ENCODE assay signal across 8 mouse cellular contexts in genomic region chrX:142682176-142682820, GRCm38 (mm10). TPM values are rescaled to one million over a fixed set of nuclear protein-coding genes. Genes with fewer than 3 reads are reported as not detected.
DNase-seq lines count a peak whose midpoint lies in the region; ATAC-seq and TF ChIP-seq lines count a peak whose summit lies in the region.

No protein-coding gene starts in this region.

- 0 out of 2 replicates have a peak, but pooled peaks cover 2% of the 10 kb centered on the region for H3K9me3 ChIP-seq in megakaryocyte, embryonic 14.5 days
- H3K9me3 ChIP-seq in limb, embryonic 15.5 days: no peaks in the 10 kb centered on the region
- no peaks in the 10 kb centered on the region for H3K9me3 ChIP-seq in midbrain, postnatal 0 days (ENCODE audit: low read length)

- TF ChIP-seq CTCF in cortical plate, adult 2 months (IDR thresholded peaks at IDR 0.05; ENCODE audit: extremely low read depth, insufficient read depth, low read length): no peak
- TF ChIP-seq CTCF in midbrain, postnatal 0 days (IDR thresholded peaks at IDR 0.05): no peak

- H3K27ac ChIP-seq in cortical plate, adult 2 months (ENCODE audit: insufficient read depth, low read length): no peak overlapping the region
- peak overlapping the region; percentile 95 for H3K27ac ChIP-seq in limb, embryonic 15.5 days
- H3K27ac ChIP-seq in midbrain, postnatal 0 days (ENCODE audit: low read depth, low read length): no peak overlapping the region

- 19% methylated on average over 28 of the region's 28 CpGs for WGBS in limb, embryonic 15.5 days
- 19% methylated on average over 28 of the region's 28 CpGs for WGBS in midbrain, postnatal 0 days

- peaks cover 23% of the 10 kb centered on the region for H3K36me3 ChIP-seq in megakaryocyte, embryonic 14.5 days (replicated peaks; ENCODE audit: low read length)
- no peaks in the 10 kb centered on the region for H3K36me3 ChIP-seq in limb, embryonic 15.5 days
- H3K36me3 ChIP-seq in midbrain, postnatal 0 days (ENCODE audit: insufficient read depth, low read length): no peaks in the 10 kb centered on the region

- peak overlapping the region; percentile 94 for H3K4me3 ChIP-seq in megakaryocyte, embryonic 14.5 days (replicated peaks)
- peak overlapping the region; percentile 92 for H3K4me3 ChIP-seq in cortical plate, adult 2 months (ENCODE audit: insufficient read depth, low read length)
- H3K4me3 ChIP-seq in limb, embryonic 15.5 days: peak overlapping the region; percentile 57
- peak overlapping the region; percentile 59 for H3K4me3 ChIP-seq in midbrain, postnatal 0 days (ENCODE audit: low read depth, low read length)

- H3K27me3 ChIP-seq in megakaryocyte, embryonic 14.5 days (replicated peaks): peaks cover 15% of the 10 kb centered on the region
- H3K27me3 ChIP-seq in limb, embryonic 15.5 days: peaks cover 18% of the 10 kb centered on the region
- peaks cover 8% of the 10 kb centered on the region; the same call in 1 of the 2 replicates for H3K27me3 ChIP-seq in midbrain, postnatal 0 days (ENCODE audit: insufficient read depth, low read length)

- H3K4me1 ChIP-seq in megakaryocyte, embryonic 14.5 days: peaks cover 56% of the 10 kb centered on the region
- H3K4me1 ChIP-seq in cortical plate, adult 2 months (ENCODE audit: control insufficient read depth, insufficient read depth, low read length): 0 out of 2 replicates have a peak, but pooled peaks cover 2% of the 10 kb centered on the region
- H3K4me1 ChIP-seq in limb, embryonic 15.5 days: peaks cover 5% of the 10 kb centered on the region
- no peaks in the 10 kb centered on the region for H3K4me1 ChIP-seq in midbrain, postnatal 0 days (ENCODE audit: insufficient read depth, low read length)

- TF ChIP-seq POLR2A in cortical plate, adult 2 months (IDR thresholded peaks at IDR 0.05; ENCODE audit: extremely low read depth, insufficient read depth, low read length): no peak

- H3K4me2 ChIP-seq in limb, embryonic 15.5 days: peak overlapping the region; percentile 52
- peak overlapping the region; percentile 68 for H3K4me2 ChIP-seq in midbrain, postnatal 0 days (ENCODE audit: low read depth, low read length, poor library complexity, severe bottlenecking)

- ATAC-seq in megakaryocyte, adult 5-6 weeks (ENCODE audit: poor library complexity, severe bottlenecking): no peak
- no peak for ATAC-seq in limb, embryonic 15.5 days (ENCODE audit: insufficient number of reproducible peaks, low FRiP score, low TSS enrichment, low read depth)
- ATAC-seq in midbrain, postnatal 0 days (ENCODE audit: low FRiP score): no peak

- peak; percentile 36 for DNase-seq in heart, postnatal 4 days
- peak; percentile 19 for DNase-seq in midbrain, postnatal 0 days (ENCODE audit: low spot score)
- DNase-seq in thymus, postnatal 25 days: peak; percentile 29
- no peak for DNase-seq in layer of hippocampus, postnatal 14 days (ENCODE audit: low spot score in 2 of 2)

- H3K9ac ChIP-seq in limb, embryonic 15.5 days: peak overlapping the region; percentile 43
- peak overlapping the region; percentile 66 for H3K9ac ChIP-seq in midbrain, postnatal 0 days (replicated peaks; ENCODE audit: low read length, poor library complexity, severe bottlenecking)

RNA-seq across cellular contexts. Expression of gene Tmem164, which starts 1.1 kb away (rescaled TPM):
- 3.4 and 10.3 TPM in 2 replicates for polyA plus RNA-seq in megakaryocyte, embryonic 14.5 days (2012; ENCODE audit: insufficient read depth, low replicate concordance)
- 36.5 and 41.4 TPM in 2 replicates for total RNA-seq in megakaryocyte, adult 5-6 weeks (2015)
- total RNA-seq in megakaryocyte, adult 5-6 weeks (2017): 56.6 and 62.1 TPM in 2 replicates
- polyA plus RNA-seq in cortical plate, adult 2 months (2012; rRNA removed): 17.0 TPM in 2 replicates
- total RNA-seq in heart, postnatal 4 days (2021): 10 to 100 TPM; 52.2 to 69.6 TPM
- polyA plus RNA-seq in limb, embryonic 15.5 days (2015; fragmentation: Nextera tagmentation; extraction: Ambion mirVana): 50.6 and 53.5 TPM in 2 replicates
- total RNA-seq in midbrain, postnatal 0 days (2014; rRNA removed): 36.0 and 38.2 TPM in 2 replicates
- 15.6 and 15.8 TPM in 2 replicates for polyA plus RNA-seq in midbrain, postnatal 0 days (2015; fragmentation: Nextera tagmentation; extraction: Ambion mirVana)
- total RNA-seq in layer of hippocampus, postnatal 14 days (2021): 10 to 100 TPM; 25.8 to 27.0 TPM

Comparison
In these comparisons a context has a peak if more than half of its experiments do, and no peak if none do; other contexts are left out.
1. DNase-seq: peak in heart, postnatal 4 days (single experiment), midbrain, postnatal 0 days (single experiment) and thymus, postnatal 25 days (single experiment); none in layer of hippocampus, postnatal 14 days (0 of 2).
2. Peak in every context shown above with its lines, with median percentiles within 50 percentile points of each other: H3K4me3 ChIP-seq.